Mouse (Mus musculus): ENCODE data around the gene Tsc22d1. TPM values are rescaled to one million over a fixed set of nuclear protein-coding genes. Genes with fewer than 3 reads are reported as not detected.

The Tsc22d1 gene
- polyA plus RNA-seq, 1 experiment: 52.7 TPM

- H3K4me3 ChIP-seq (ENCODE audit: insufficient read depth, low read depth, low read length): no peak overlapping the region
- H3K27ac ChIP-seq (replicated peaks; ENCODE audit: low read depth, low read length): no peak overlapping the region
- peaks cover 12% of the 10 kb centered on the region for H3K4me1 ChIP-seq (ENCODE audit: control insufficient read depth, insufficient read depth, insufficient read length, low read length)
Measured at GRCm38 (mm10) chr14:76420726-76421125, 6.0 kb downstream of the Tsc22d1 start.

GRCm38 (mm10) chr14:76421162-76421561 is 6.4 kb downstream of the Tsc22d1 start:
- H3K4me1 ChIP-seq (ENCODE audit: control insufficient read depth, insufficient read depth, insufficient read length, low read length): peaks cover 9% of the 10 kb centered on the region
- H3K4me3 ChIP-seq (ENCODE audit: insufficient read depth, low read depth, low read length): no peak overlapping the region
- no peak overlapping the region for H3K27ac ChIP-seq (replicated peaks; ENCODE audit: low read depth, low read length)

- peaks cover 7% of the 10 kb centered on the region for H3K4me1 ChIP-seq (ENCODE audit: control insufficient read depth, insufficient read depth, insufficient read length, low read length)
- no peak overlapping the region for H3K27ac ChIP-seq (replicated peaks; ENCODE audit: low read depth, low read length)
- no peak overlapping the region for H3K4me3 ChIP-seq (ENCODE audit: insufficient read depth, low read depth, low read length)
Measured at GRCm38 (mm10) chr14:76425422-76425821, 10.7 kb downstream of the Tsc22d1 start.

DNA sequence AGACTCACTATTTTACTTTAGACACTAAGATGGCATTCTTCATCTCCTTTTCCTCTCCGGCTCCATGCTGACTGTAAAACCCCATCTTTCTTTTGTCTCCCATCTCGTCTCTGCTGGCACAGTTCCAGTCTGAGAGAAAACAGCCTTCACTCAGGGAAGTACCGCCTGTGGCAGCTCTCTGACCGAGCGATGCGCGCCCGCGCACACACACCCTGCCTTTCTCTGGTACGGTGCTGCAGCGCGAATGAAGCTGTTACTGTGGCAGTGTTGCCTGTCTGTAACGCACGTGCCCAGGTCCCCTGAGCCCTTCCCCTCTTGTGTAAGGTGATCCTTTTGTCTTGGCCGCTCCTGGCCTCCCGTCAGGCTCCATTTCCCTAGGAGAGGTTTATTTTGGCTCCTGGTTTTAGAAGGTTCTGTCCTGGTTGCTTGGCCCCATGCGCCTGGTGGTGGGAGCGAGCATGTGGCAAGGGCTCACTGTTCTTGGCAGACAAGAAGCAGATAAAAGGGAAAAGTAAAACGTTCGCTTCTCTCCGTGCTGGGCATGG is 11.3 kb downstream of the Tsc22d1 start:
- H3K27ac ChIP-seq (replicated peaks; ENCODE audit: low read depth, low read length): no peak overlapping the region
- H3K4me3 ChIP-seq (ENCODE audit: insufficient read depth, low read depth, low read length): no peak overlapping the region
- peaks cover under 1% of the 10 kb centered on the region for H3K4me1 ChIP-seq (ENCODE audit: control insufficient read depth, insufficient read depth, insufficient read length, low read length)

- no peak overlapping the region for H3K4me3 ChIP-seq (ENCODE audit: insufficient read depth, low read depth, low read length)
- no peak overlapping the region for H3K27ac ChIP-seq (replicated peaks; ENCODE audit: low read depth, low read length)
- no peaks in the 10 kb centered on the region for H3K4me1 ChIP-seq (ENCODE audit: control insufficient read depth, insufficient read depth, insufficient read length, low read length)
Measured at GRCm38 (mm10) chr14:76428855-76429254, 14.1 kb downstream of the Tsc22d1 start.

DNA sequence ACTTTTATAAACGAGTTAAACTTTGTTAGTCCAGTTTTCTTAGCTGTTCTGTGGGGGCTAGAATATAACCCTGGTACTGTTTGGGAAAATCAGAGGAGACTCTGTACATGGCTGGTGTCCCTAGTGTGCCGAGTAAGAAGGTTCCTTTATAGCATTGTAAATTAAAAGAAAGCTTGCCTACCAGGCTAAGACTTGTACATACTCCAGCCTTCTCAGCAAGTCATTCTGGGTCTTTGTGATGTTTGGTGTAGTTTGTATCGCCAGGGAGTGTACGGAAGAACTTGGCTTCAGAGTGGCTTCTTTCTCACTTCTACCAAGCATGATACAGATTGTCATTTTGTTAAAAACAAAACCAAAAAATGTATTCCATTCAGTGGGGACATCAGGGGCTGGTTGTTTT is 17.2 kb downstream of the Tsc22d1 start:
- H3K4me3 ChIP-seq (ENCODE audit: insufficient read depth, low read depth, low read length): no peak overlapping the region
- H3K27ac ChIP-seq (replicated peaks; ENCODE audit: low read depth, low read length): no peak overlapping the region

DNA sequence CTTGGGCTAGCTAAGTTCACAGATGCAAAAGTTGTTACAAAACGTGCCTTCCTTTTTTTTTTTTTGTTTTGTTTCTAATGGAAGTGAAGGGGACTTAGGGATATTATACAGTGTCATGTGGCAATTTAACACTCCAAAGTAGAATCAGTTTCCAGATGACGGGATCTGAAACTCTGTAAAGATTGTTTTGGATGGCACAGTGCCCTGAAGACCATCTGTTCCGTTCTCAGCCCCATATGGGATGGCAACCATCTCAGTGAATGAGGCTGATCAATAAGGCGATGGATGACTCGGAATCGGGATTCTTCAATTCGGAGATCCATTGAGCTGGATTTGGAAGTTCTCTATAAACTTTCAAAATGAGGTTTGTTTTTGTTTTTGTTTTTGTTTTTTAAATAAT is 17.6 kb downstream of the Tsc22d1 start:
- H3K27ac ChIP-seq (replicated peaks; ENCODE audit: low read depth, low read length): no peak overlapping the region
- no peak overlapping the region for H3K4me3 ChIP-seq (ENCODE audit: insufficient read depth, low read depth, low read length)
- no peaks in the 10 kb centered on the region for H3K4me1 ChIP-seq (ENCODE audit: control insufficient read depth, insufficient read depth, insufficient read length, low read length)

More for the DNA sequence above, 17.2 kb downstream of the Tsc22d1 start:
- H3K4me1 ChIP-seq (ENCODE audit: control insufficient read depth, insufficient read depth, insufficient read length, low read length): no peaks in the 10 kb centered on the region

GRCm38 (mm10) chr14:76432816-76433215 is 18.1 kb downstream of the Tsc22d1 start:
- no peak overlapping the region for H3K27ac ChIP-seq (replicated peaks; ENCODE audit: low read depth, low read length)
- no peak overlapping the region for H3K4me3 ChIP-seq (ENCODE audit: insufficient read depth, low read depth, low read length)
- no peaks in the 10 kb centered on the region for H3K4me1 ChIP-seq (ENCODE audit: control insufficient read depth, insufficient read depth, insufficient read length, low read length)

GRCm38 (mm10) chr14:76442160-76442559 is 27.4 kb downstream of the Tsc22d1 start:
- Histone ChIP-seq H3K4me3 (ENCODE audit: insufficient read depth, low read depth, low read length) (no peak overlapping the region), H3K27ac (replicated peaks; ENCODE audit: low read depth, low read length) (no peak overlapping the region), H3K4me1 (ENCODE audit: control insufficient read depth, insufficient read depth, insufficient read length, low read length) (no peaks in the 10 kb centered on the region)

DNA sequence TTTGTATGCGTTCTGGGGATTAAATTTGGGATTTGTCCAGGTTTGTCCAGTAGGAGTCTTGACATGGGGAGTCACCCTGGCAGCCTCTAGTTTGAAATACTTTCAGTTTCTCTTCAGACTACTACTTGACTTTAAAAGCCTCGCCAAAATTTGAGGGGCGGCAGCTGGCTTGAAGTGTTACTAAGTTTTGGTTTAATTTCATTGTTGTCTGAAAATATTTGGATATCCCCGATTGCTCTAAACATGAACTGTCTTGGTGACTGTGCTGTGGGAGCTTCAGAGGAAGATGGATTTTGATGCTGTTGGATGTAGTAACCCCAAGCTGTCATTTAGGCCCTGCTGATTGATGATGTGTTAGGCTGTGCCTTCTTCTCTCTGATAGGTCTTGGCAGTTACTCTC is 34.2 kb downstream of the Tsc22d1 start:
- H3K4me1 ChIP-seq (ENCODE audit: control insufficient read depth, insufficient read depth, insufficient read length, low read length): no peaks in the 10 kb centered on the region
- H3K27ac ChIP-seq (replicated peaks; ENCODE audit: low read depth, low read length): peak overlapping the region; percentile 45
- peak overlapping the region; percentile 45 for H3K4me3 ChIP-seq (ENCODE audit: insufficient read depth, low read depth, low read length)

DNA sequence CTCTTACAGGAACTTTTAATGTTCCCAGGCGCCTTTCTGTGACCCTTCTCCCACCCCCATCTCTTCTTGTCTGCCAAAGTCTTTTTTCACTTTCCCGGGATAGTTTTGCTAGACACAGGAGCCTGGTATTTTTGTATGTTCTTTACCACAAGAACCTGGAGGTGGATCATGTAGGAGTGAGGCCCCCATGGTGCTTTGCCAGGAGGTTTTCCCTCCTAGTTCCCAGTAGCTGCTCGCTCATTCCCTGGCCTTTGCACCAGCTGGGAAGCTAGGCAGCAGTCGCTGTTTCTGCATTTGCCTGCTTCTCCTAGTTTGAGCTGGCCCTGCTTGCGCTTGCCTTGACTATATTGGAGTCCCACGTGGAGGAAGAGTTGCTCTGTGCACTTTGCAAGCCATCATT is 36.2 kb downstream of the Tsc22d1 start:
- Histone ChIP-seq H3K27ac (replicated peaks; ENCODE audit: low read depth, low read length) (no peak overlapping the region), H3K4me1 (ENCODE audit: control insufficient read depth, insufficient read depth, insufficient read length, low read length) (no peaks in the 10 kb centered on the region), H3K4me3 (ENCODE audit: insufficient read depth, low read depth, low read length) (no peak overlapping the region)

GRCm38 (mm10) chr14:76452751-76453360 is 38.1 kb downstream of the Tsc22d1 start:
- Histone ChIP-seq H3K4me1 (ENCODE audit: control insufficient read depth, insufficient read depth, insufficient read length, low read length) (no peaks in the 10 kb centered on the region), H3K27ac (replicated peaks; ENCODE audit: low read depth, low read length) (no peak overlapping the region), H3K4me3 (ENCODE audit: insufficient read depth, low read depth, low read length) (no peak overlapping the region)

- no peak overlapping the region for H3K27ac ChIP-seq (replicated peaks; ENCODE audit: low read depth, low read length)
Measured at GRCm38 (mm10) chr14:76454673-76455072, 39.9 kb downstream of the Tsc22d1 start.

GRCm38 (mm10) chr14:76455159-76455558 is 40.4 kb downstream of the Tsc22d1 start:
- no peak overlapping the region for H3K27ac ChIP-seq (replicated peaks; ENCODE audit: low read depth, low read length)
- no peaks in the 10 kb centered on the region for H3K4me1 ChIP-seq (ENCODE audit: control insufficient read depth, insufficient read depth, insufficient read length, low read length)
- H3K4me3 ChIP-seq (ENCODE audit: insufficient read depth, low read depth, low read length): no peak overlapping the region

More at GRCm38 (mm10) chr14:76454673-76455072, 39.9 kb downstream of the Tsc22d1 start:
- Histone ChIP-seq H3K4me1 (ENCODE audit: control insufficient read depth, insufficient read depth, insufficient read length, low read length) (no peaks in the 10 kb centered on the region), H3K4me3 (ENCODE audit: insufficient read depth, low read depth, low read length) (no peak overlapping the region)

DNA sequence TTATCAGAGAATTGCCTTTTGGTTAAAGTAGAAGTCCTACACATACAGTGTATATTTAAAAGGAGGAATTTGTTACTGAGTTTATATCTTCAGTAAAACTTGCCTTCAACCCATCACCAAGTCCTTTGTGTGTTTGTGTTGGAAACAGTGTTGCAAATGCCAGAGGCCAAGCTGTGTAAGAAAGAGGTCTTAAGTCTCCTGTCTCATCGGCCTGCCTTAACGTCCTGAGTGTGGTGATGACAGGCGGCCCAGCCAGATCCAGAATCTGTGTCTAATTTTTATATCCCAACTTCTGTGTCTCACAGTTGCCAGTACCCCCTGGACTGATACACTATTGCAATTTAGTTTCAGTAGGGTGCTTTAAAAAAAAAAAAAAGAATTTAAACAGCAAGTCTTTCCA is 42.9 kb downstream of the Tsc22d1 start:
- Histone ChIP-seq H3K4me3 (ENCODE audit: insufficient read depth, low read depth, low read length) (no peak overlapping the region), H3K4me1 (ENCODE audit: control insufficient read depth, insufficient read depth, insufficient read length, low read length) (no peaks in the 10 kb centered on the region), H3K27ac (replicated peaks; ENCODE audit: low read depth, low read length) (no peak overlapping the region)

DNA sequence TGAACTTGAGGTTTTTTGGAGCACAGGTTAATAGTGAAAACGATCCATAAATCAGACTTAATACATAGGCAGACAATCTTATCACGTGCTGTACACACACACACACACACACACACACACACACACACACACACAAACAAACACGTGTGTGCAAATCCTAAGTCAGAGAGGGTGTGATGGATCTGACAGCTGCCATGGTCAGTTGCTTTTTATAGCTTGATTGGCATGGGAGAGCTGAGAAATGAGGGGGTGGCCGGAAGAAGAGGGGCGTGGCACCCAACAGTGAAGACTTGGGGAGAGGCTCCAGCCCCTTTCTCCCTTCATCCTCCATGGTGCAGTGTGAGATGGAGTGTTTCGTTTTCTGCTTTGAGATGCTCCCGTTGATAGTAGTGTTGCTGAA is 45.4 kb downstream of the Tsc22d1 start:
- H3K27ac ChIP-seq (replicated peaks; ENCODE audit: low read depth, low read length): no peak overlapping the region
- no peak overlapping the region for H3K4me3 ChIP-seq (ENCODE audit: insufficient read depth, low read depth, low read length)
- H3K4me1 ChIP-seq (ENCODE audit: control insufficient read depth, insufficient read depth, insufficient read length, low read length): no peaks in the 10 kb centered on the region
